Mouse (Mus musculus): Measurements from ENCODE around the gene Dpf1. TPM values are rescaled to one million over a fixed set of nuclear protein-coding genes. Genes with fewer than 3 reads are reported as not detected.

The Dpf1 gene
- total and polyA plus RNA-seq, 2 experiments from 2014 or later = 0.61 TPM; not detected in 1

DNA sequence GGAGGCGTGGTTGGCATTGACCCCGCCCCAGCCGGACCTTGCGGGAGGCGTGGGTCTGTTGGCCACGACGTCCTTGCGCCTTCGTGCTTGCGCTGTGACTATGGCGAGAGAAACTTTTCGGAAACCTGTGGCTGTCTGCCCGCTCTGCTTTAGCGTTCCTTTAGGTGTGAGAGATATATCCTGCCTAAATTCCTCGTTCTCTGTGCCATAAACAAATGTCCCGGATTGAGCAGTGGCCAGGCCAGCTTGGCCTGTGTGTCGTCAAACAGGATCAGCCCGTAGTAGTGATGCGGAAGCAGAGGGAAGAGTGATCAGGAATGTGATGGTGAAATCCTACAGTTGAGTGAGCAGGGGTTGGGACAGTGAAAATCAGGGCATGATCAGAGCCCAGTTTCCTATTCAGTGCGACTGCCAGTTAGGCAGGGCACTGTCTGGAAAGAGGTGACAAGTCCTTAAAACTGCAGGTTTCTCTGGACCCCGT, 21.6 kb upstream of the Dpf1 start:
- peak overlapping the region; percentile 69 for H3K9ac ChIP-seq (replicated peaks; ENCODE audit: low read depth, low read length)
- H3K27ac ChIP-seq (ENCODE audit: low read depth) = no peak overlapping the region
- no peaks in the 10 kb centered on the region for H3K36me3 ChIP-seq (replicated peaks; ENCODE audit: control insufficient read depth, insufficient read depth, low read length)
- H3K4me2 ChIP-seq (ENCODE audit: low read depth, low read length) = peak overlapping the region; percentile 97
- WGBS = 12% methylated on average over 21 of the region's 21 CpGs
- peak overlapping the region; percentile 66 for H3K4me3 ChIP-seq (ENCODE audit: low read depth, low read length)
- ATAC-seq (ENCODE audit: insufficient read depth, low read depth) (peak; percentile 9; the same call in 1 of the 2 replicates), DNase-seq (ENCODE audit: low spot score) (no peak)
- no peaks in the 10 kb centered on the region; the same call in 1 of the 2 replicates for H3K27me3 ChIP-seq (ENCODE audit: control insufficient read depth, insufficient read depth, low read length)
- no peaks in the 10 kb centered on the region for H3K9me3 ChIP-seq (replicated peaks; ENCODE audit: control insufficient read depth, low read length)
- TF ChIP-seq CTCF (IDR thresholded peaks at IDR 0.05; ENCODE audit: low read depth) = no peak
- TF ChIP-seq EP300 (IDR thresholded peaks at IDR 0.05; ENCODE audit: low read depth) = no peak
- H3K4me1 ChIP-seq (ENCODE audit: control insufficient read depth, insufficient read depth) = peaks cover 20% of the 10 kb centered on the region

DNA sequence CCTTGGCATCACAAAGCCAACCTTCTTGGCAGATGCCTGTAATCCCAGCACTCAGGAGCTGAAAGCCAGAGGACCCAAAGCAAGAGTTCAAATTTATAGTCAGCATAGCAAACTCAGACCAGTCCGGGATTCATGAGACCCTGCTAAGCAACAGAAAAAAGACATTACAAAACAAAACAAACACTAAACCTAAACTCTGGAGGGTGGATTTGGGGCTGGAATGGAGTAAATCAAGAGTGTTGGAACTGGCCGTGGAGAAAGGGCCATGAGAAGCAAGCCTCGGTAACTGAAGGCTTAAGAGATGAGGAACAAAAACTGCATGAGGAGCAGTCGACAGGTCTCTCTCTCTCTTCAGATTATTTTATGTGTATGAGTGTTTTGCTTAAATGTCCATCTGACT, 19.9 kb upstream of the Dpf1 start:
- H3K36me3 ChIP-seq (replicated peaks; ENCODE audit: control insufficient read depth, insufficient read depth, low read length) = no peaks in the 10 kb centered on the region
- 74% methylated on average over 4 of the region's 4 CpGs for WGBS
- H3K27ac ChIP-seq (ENCODE audit: low read depth) = no peak overlapping the region
- TF ChIP-seq EP300 (IDR thresholded peaks at IDR 0.05; ENCODE audit: low read depth) = no peak
- TF ChIP-seq CTCF (IDR thresholded peaks at IDR 0.05; ENCODE audit: low read depth) = no peak
- H3K4me1 ChIP-seq (ENCODE audit: control insufficient read depth, insufficient read depth) = peaks cover 22% of the 10 kb centered on the region
- no peak overlapping the region for H3K4me3 ChIP-seq (ENCODE audit: low read depth, low read length)
- DNase-seq (ENCODE audit: low spot score) = no peak
- H3K4me2 ChIP-seq (ENCODE audit: low read depth, low read length) = no peak overlapping the region
- no peak for ATAC-seq (ENCODE audit: insufficient read depth, low read depth)
- no peaks in the 10 kb centered on the region; the same call in 1 of the 2 replicates for H3K27me3 ChIP-seq (ENCODE audit: control insufficient read depth, insufficient read depth, low read length)
- H3K9ac ChIP-seq (replicated peaks; ENCODE audit: low read depth, low read length) = no peak overlapping the region
- H3K9me3 ChIP-seq (replicated peaks; ENCODE audit: control insufficient read depth, low read length) = no peaks in the 10 kb centered on the region

DNA sequence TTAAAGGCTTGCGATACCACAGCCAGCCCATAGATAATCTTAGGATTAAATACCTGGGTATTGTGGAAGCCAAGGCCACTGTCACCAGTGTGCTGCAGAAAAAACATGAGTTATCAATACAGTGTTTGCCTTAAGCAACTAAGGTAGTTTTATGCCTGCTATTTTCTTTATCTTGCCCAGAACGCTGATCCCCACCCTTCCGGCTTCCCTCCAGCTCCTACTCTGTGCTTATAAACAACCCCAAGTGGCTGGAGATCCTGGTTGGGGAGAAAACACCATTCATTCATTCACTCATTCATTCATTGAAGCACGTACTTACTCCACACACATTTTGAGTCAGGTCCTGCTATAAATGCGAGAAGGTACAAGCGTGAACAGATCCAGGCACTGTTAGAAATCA, 19.2 kb upstream of the Dpf1 start:
- DNase-seq (ENCODE audit: low spot score) = no peak
- Histone ChIP-seq H3K27me3 (ENCODE audit: control insufficient read depth, insufficient read depth, low read length) (no peaks in the 10 kb centered on the region; the same call in 1 of the 2 replicates), H3K4me3 (ENCODE audit: low read depth, low read length) (no peak overlapping the region), H3K36me3 (replicated peaks; ENCODE audit: control insufficient read depth, insufficient read depth, low read length) (no peaks in the 10 kb centered on the region), H3K9ac (replicated peaks; ENCODE audit: low read depth, low read length) (no peak overlapping the region), H3K9me3 (replicated peaks; ENCODE audit: control insufficient read depth, low read length) (no peaks in the 10 kb centered on the region), H3K27ac (ENCODE audit: low read depth) (no peak overlapping the region), H3K4me2 (ENCODE audit: low read depth, low read length) (no peak overlapping the region), H3K4me1 (ENCODE audit: control insufficient read depth, insufficient read depth) (peaks cover 25% of the 10 kb centered on the region)
- TF ChIP-seq EP300 (IDR thresholded peaks at IDR 0.05; ENCODE audit: low read depth) (no peak), CTCF (IDR thresholded peaks at IDR 0.05; ENCODE audit: low read depth) (no peak)
- 88% methylated on average over 6 of the region's 6 CpGs for WGBS
- ATAC-seq (ENCODE audit: insufficient read depth, low read depth) = no peak

DNA sequence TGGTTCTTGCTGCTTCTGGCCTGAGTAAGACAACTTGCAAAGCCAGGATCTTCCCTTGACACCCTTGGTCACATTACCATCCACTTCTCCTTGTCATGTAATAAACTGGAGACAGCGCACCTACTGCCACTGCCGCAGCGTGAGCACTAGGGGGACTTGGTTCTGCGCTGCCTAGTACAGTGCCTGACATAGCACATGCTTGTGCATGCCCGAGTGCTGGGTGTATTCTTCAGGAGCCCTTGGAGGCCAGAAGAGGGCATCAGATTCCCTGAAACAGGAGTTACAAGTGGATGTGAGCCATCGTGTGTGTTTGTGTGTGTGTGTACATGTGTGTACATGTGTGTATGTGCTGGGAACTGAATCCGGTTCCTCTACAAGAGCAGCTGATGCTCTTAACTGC, 16.3 kb upstream of the Dpf1 start:
- Histone ChIP-seq H3K36me3 (replicated peaks; ENCODE audit: control insufficient read depth, insufficient read depth, low read length) (no peaks in the 10 kb centered on the region), H3K4me3 (ENCODE audit: low read depth, low read length) (no peak overlapping the region), H3K9me3 (replicated peaks; ENCODE audit: control insufficient read depth, low read length) (no peaks in the 10 kb centered on the region), H3K4me1 (ENCODE audit: control insufficient read depth, insufficient read depth) (0 out of 2 replicates have a peak, but pooled peaks cover 6% of the 10 kb centered on the region), H3K4me2 (ENCODE audit: low read depth, low read length) (no peak overlapping the region), H3K27me3 (ENCODE audit: control insufficient read depth, insufficient read depth, low read length) (no peaks in the 10 kb centered on the region), H3K27ac (ENCODE audit: low read depth) (no peak overlapping the region), H3K9ac (replicated peaks; ENCODE audit: low read depth, low read length) (no peak overlapping the region)
- no peak for DNase-seq (ENCODE audit: low spot score)
- no peak for TF ChIP-seq EP300 (IDR thresholded peaks at IDR 0.05; ENCODE audit: low read depth)
- TF ChIP-seq CTCF (IDR thresholded peaks at IDR 0.05; ENCODE audit: low read depth) = no peak
- WGBS = 81% methylated on average over 7 of the region's 7 CpGs
- ATAC-seq (ENCODE audit: insufficient read depth, low read depth) = no peak

DNA sequence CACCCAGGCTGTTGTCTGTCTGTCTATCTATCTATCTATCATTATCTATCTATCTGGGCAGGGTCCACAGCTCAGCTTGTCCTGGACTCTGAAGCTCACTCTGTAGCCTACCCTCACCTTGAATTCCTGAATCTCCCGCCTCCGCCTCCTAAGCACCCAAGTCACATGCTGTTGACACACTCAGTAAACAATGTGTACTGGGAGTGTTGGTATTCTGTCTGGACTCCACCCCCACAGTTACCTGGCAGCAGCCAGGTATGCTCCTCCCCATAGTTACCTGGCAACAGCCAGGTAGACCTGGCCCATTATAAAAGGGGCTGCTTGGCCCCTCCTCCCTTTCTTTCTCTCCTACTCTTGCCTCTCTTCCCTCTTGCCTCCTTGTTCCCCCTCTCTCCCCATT, 15.7 kb upstream of the Dpf1 start:
- no peak overlapping the region for H3K4me3 ChIP-seq (ENCODE audit: low read depth, low read length)
- no peak overlapping the region for H3K27ac ChIP-seq (ENCODE audit: low read depth)
- ATAC-seq (ENCODE audit: insufficient read depth, low read depth) = no peak
- peaks cover 12% of the 10 kb centered on the region; the same call in 1 of the 2 replicates for H3K4me1 ChIP-seq (ENCODE audit: control insufficient read depth, insufficient read depth)
- H3K9ac ChIP-seq (replicated peaks; ENCODE audit: low read depth, low read length) = no peak overlapping the region
- H3K36me3 ChIP-seq (replicated peaks; ENCODE audit: control insufficient read depth, insufficient read depth, low read length) = no peaks in the 10 kb centered on the region
- H3K4me2 ChIP-seq (ENCODE audit: low read depth, low read length) = no peak overlapping the region
- 90% methylated on average over 2 of the region's 2 CpGs for WGBS
- H3K9me3 ChIP-seq (replicated peaks; ENCODE audit: control insufficient read depth, low read length) = no peaks in the 10 kb centered on the region
- no peak for DNase-seq (ENCODE audit: low spot score)
- no peaks in the 10 kb centered on the region for H3K27me3 ChIP-seq (ENCODE audit: control insufficient read depth, insufficient read depth, low read length)
- TF ChIP-seq CTCF (IDR thresholded peaks at IDR 0.05; ENCODE audit: low read depth) = no peak
- no peak for TF ChIP-seq EP300 (IDR thresholded peaks at IDR 0.05; ENCODE audit: low read depth)

Data from heart, postnatal 0 days (tissue).